Mouse (Mus musculus): ENCODE measurements around the gene Mef2c.

Mef2c gene

DNA sequence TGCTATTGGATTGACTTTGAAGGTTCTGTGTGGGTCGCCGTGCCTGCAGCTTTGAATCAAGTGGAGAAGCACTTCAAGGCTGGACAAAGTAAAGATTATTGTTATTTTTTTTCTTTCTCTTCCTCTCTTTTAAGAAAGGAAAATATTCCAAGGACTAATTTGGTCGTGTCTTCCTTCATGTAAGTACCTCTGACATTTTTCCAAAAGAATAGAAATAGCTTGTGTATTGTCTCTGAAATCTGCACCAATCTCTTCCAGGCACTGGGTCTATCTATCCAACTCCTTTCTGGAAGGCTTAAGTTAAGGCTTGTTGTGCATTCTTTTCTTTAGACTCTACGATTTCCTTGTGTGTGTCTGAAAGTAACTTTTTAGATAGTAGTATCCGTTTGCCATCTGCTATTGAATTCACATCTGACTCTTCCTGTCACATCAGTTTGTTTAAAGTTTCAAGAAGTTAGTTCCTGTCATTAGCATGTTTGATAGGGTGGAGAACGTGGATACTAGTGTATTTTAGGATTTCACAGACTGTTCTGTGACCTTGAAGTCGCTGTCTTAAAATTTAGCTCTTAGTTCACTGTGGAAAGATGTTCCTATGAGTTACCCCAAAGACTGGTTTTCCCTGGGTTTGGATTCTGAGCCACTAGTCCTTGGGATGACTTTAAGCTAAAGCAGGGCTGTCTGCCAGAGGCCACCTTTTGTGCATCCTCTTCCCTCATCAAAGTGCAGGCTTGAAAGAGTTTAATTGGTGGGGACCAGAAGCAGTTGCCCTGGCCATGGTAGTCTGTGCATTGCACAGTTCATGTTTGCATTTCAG lies 21.3 kb downstream of the Mef2c start:
- DNase-seq (ENCODE audit: low spot score) = no peak

DNA sequence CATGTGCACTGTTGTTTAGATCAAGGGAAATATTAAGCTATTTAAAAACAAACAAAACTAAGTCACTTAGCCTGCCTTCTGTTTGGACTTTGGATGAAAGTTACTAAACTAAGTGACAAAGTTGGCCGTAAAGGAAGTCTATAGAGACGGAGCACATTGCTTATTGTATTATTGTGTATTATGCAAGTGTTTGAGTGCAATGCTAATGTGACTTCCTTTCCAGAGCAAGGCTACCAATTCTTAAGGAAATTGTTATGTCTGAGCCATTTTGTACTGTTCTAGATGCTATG lies 21.8 kb downstream of the Mef2c start:
- DNase-seq (ENCODE audit: low spot score) = no peak

DNA sequence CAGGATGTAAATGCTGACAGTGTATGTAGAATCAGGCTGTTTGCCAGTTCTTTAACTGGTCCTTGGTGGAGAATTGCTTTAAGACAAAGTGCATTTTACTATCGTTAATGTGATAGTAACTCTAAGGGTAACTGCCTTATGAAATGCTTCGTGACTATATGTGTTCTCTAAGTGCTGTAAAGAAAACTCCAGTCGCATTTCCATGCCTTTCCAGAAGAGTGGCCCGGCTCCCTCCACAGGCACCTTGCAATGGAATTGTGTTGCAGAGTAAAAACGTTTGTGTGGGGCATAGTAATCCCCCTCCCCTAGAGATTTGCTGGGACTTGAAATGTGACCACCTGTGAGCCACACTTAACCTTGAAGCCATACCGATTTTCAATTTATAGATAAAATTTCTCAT lies 22.2 kb downstream of the Mef2c start:
- DNase-seq (ENCODE audit: low spot score) = no peak

- no peak for DNase-seq (ENCODE audit: low spot score)
These were observed 24.1 kb downstream of the Mef2c start for GRCm38 (mm10) chr13:83527921-83528320.

- DNase-seq (ENCODE audit: low spot score) = no peak
These were observed 26.0 kb downstream of the Mef2c start for GRCm38 (mm10) chr13:83529729-83530314.

GRCm38 (mm10) chr13:83530889-83531288 lies 27.1 kb downstream of the Mef2c start:
- DNase-seq (ENCODE audit: low spot score) = no peak

- DNase-seq (ENCODE audit: low spot score) = no peak
These were observed 28.2 kb downstream of the Mef2c start for GRCm38 (mm10) chr13:83531968-83532591.

DNA sequence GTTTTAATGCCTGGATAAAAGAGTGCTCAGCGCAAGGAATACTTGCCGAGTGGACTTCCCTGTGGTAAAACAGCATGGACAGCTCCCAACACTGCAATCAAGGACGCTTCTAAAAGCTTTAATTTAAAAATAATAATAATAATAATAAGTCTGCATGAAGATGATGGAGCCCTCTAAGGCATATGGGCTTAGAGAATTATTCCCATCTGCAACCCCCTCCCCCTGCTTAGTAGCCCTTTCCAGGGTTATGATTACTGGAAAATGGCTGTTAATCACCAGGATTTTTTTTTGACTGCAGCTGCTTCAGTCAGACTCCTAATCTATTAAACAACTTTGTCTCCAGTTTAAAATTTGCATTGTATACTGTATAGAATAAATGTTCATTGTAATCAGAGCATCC lies 32.5 kb downstream of the Mef2c start:
- DNase-seq (ENCODE audit: low spot score) = no peak

DNA sequence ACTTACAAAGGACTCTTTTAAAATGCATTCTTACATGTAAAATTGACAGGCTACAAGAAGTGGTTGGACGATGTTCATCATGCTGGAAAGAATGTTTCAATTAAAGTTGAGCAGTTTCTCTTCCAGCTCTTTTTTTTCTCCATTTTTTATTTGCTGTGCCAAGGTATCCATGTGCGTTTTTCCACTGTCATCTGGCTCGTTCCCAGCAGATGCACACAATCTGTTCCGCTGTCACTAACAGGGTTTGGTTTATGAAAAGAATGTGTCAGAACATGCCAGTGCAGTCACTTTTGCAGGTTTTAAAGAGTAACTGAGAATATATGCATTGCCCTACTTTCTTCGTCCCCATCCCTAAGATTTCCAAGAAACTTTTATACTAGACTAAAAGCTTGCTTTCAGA lies 33.3 kb downstream of the Mef2c start:
- DNase-seq (ENCODE audit: low spot score) = no peak

- DNase-seq (ENCODE audit: low spot score) = no peak
These were observed 36.1 kb downstream of the Mef2c start for GRCm38 (mm10) chr13:83539921-83540320.

DNA sequence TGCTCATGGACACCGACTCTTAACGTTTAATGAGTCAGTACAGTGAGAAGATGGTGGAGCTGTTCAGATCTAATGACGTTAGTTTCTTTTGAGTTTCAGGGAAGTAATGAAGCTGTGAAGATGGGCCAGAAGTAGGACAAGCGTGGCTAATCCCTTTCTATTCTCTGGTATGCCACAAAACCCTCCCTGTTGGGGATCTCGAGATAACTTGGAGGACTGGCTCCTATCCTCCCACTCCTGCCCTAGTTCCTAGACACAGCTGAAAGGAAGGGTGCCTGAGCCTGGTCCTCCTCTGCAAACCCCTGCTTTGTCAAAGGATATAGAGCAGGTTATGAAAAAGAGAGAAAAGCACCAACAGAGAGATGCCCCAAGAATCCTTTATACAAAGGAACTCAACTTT lies 38.8 kb downstream of the Mef2c start:
- no peak for DNase-seq (ENCODE audit: low spot score)

- DNase-seq (ENCODE audit: low spot score) = no peak
These were observed 40.9 kb downstream of the Mef2c start for GRCm38 (mm10) chr13:83544707-83545106.

DNA sequence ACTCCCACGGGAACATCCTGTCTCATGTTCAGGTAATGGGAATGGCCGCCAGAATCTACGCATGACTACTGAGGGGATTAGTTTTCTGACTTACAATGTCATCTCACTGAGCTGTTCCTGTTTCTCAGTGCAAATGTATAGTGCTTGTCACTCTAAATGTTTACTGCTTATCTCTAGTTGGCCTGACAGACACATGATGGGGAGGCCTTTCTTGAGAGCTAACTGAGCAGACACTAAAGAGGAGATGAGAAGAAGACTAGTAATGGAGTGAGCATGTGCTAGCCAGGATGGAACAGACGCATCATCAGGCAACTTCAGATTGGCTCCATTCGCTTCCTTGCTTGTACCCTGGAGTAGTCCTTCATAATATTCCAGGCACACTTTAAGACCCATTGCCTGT lies 43.0 kb downstream of the Mef2c start:
- DNase-seq (ENCODE audit: low spot score) = no peak

DNA sequence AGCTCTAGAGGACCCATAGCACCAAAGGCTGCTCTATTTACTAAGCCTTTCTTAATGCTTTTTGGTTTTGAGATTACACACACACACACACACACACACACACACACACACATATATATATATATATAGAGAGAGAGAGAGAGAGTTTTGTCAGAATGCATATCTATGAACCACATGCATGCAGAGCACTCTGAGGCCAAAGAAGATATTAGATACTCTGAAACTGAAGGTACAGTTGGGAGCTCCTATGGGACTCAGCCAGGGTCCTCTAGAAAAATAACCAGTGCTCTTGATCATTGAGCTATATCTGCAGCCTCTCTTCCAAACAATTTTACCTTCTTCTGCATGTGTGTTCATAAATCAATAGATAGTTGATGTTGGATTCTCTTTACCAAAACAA lies 47.4 kb downstream of the Mef2c start:
- no peak for DNase-seq (ENCODE audit: low spot score)

DNA sequence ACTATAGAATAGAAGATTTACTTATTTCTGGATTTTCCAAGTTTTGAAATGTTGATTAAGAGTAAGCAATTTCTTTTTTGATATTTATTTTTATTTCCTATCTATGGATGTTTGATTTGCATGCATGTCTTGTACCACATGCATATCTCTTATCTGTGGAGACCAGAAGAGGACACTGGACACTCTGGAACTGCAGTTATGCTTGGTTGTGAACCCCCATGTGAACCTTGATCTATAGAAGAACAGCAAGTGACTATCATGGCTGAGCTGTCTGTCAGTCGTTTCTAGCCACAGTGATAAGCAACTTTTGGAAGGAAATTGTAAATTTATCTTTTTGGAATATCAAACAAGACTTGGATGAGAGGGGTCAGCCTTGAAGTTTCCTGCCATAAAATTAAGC lies 48.2 kb downstream of the Mef2c start:
- no peak for DNase-seq (ENCODE audit: low spot score)

DNA sequence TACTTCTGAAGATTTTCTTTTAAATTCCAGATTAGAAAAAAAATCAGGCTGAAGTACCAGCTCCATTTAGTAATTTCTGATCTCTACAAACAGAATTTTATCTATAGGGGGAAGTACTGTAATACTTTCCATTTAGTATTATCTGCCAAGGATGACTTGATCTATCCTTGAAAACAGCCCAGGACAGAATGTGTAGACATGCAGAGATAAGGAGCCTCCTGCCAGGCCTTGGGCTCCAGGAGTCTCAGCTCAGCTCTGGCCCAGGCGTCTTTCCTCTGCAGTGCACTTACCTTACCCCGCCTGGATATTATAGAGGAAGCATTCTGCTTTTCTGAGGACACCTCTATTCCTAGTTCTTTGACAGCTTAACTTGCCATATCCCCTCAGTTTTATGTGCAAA lies 59.4 kb downstream of the Mef2c start:
- no peak for DNase-seq (ENCODE audit: low spot score)

- DNase-seq (ENCODE audit: low spot score) = no peak
These were observed 61.9 kb downstream of the Mef2c start for GRCm38 (mm10) chr13:83565732-83566131.

- DNase-seq (ENCODE audit: low spot score) = no peak
These were observed 62.3 kb downstream of the Mef2c start for GRCm38 (mm10) chr13:83566180-83566579.

DNA sequence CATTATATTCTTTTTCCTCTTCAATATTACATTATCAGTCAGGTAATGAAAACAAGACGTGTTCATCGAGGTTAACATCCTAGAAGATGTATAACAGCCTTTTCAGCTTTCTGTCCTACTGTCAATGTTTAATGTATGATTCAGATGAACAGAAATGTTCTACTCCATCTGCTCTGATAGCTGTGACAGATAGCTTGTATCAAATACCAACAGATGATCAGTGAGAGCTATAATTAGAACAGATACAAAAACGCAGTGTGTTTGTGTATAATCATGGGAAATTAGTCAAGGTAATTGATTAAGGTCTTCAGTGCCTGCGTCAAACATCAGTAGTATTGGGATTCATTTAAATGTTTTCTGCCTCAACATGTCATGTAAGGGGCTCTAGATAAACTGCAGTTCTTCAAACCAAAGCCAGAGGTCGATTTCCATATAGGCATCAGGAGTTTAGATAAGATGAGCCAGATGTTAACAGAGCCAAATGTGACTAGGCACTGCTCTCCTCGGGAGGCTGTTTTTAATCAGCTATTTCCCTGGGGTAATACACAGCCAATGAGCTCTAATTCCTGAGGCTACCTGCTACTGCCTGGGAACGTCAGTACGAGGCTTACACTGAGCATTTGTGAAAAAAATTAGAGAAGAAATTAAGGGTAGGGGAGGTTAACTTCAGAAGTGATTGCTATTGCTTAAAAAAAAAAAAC lies 63.1 kb downstream of the Mef2c start:
- no peak for DNase-seq (ENCODE audit: low spot score)

GRCm38 (mm10) chr13:83567681-83568080 lies 63.8 kb downstream of the Mef2c start:
- no peak for DNase-seq (ENCODE audit: low spot score)

GRCm38 (mm10) chr13:83568759-83569256 lies 65.0 kb downstream of the Mef2c start:
- no peak for DNase-seq (ENCODE audit: low spot score)

DNA sequence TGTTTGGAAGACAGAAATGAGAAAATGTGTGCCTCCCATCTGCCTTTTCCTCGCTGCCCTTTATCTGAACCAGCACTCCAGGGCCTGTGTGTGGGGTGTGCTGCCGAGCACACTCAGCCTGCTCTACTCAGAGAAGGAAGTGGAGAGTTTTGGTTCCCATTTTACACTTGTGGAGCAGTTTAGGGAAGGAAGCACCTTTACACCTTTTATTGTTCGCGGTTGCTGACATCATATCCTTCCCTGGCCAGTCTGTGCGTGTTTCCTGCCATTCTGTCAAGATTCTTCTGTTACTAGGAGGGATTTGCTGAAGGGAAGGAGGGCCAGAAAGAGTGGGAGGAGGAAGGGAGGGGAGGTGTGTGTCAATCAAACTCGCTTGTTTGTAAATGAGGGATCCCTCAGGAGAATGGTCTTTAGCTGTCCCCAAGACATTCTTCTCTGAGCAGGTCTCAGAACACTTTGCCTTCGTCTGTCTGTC lies 68.2 kb downstream of the Mef2c start:
- no peak for DNase-seq (ENCODE audit: low spot score)

DNA sequence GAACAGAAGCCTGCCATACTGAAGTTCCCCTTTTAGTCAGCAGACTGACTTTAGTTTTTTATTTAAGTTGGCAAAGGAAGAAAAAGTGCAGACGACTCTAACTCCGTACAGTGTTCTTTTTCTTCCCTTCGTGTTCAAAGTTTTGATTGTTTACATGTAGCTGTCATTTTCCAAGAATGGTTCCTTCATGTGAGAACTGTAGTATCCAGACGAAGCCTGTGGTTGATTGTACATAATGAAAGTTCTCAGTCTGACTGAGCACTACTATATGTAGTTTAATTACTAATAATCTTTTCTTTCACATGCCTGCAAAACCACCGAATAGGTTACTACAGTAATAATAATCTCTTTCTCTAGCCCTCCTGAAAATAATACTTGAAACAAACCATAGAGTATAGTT lies 68.6 kb downstream of the Mef2c start:
- no peak for DNase-seq (ENCODE audit: low spot score)

Data from ovary, postnatal 14 days (tissue).